Mouse (Mus musculus) neutrophil, adult 5-6 weeks (primary cell): Measurements from ENCODE around the gene Tyrp1. TPM values are rescaled to one million over a fixed set of nuclear protein-coding genes. Genes with fewer than 3 reads are reported as not detected.

ENCODE experiments used
- ATAC-seq: fragments of 151-379, 151-347 bp; 2 replicates; pipeline ENCODE4 v1.8.0; 2017; ENCODE audit warnings: mild to moderate bottlenecking, moderate TSS enrichment; ENCODE audit not compliant: insufficient number of reproducible peaks, poor library complexity, low FRiP score, severe bottlenecking; ENCODE audit errors: extremely low read depth
- total RNA-seq: library from RNA; stranded (forward); fragments of 200-1000 nt; gene quantifications from 2 replicates; pipeline ENCODE4 v1.2.3, GENCODE M21; 2017

The Tyrp1 gene
- not detected in 2 replicates for total RNA-seq

DNA sequence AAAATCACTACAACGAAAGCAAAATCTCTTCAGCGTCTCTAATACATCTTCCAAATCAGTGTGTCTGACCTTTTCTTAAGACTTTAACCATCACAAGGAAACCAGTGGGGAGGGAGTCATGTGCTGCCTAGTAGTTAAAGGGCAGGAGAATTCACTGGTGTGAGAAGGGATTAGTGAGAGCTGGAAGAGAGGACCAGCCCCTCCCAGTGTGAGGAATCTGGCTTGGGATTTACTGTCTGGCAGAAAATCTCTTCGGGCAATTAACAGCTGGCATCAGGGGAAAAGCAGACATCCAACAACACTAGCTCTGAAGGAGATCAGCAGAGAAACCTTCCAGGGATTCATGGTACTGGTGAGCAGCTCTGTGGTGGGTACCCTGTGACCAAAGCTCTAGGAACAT, at the start of gene Tyrp1:
TSS of gene Tyrp1 (plus strand) at position 74 of the 400 bp plus-strand sequence.
- ATAC-seq = no peak

DNA sequence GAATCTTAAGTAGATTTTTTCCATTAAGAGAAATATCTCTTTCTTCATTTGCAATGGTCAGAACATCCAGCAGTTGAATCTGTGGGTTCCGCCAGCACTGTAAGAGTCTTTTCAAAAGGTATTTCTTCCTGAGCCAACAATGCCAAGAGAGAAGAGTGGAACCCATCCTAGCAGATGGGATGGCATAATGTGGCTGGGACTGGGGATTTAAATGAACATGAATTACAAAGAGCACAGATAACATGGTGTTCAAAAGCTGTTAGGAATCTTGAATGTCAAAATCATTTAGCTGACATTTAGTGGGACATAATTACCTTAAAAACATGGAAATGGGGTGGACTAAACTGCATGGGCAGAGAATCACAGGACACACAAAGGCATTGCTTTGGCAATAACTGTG, 45.6 kb upstream of the Tyrp1 start:
- no peak for ATAC-seq

DNA sequence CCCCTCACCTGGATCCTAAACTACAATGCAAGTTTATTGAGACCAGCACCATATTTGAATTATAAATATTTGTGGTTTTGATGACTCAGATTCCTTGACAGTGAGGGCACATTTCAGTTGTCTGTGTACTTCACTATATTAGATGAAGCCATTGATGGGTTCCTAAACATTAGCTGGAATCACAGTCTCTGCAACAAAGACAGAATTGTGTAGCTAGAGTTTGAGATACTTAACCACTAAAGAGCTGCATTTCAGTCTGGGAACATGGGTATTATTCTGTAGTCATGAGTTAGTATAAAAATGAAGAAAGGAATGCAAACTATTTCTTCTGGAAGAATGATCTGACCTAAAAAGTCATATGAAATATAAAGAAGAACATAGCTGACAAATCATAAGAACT, 14.4 kb upstream of the Tyrp1 start:
- no peak for ATAC-seq

DNA sequence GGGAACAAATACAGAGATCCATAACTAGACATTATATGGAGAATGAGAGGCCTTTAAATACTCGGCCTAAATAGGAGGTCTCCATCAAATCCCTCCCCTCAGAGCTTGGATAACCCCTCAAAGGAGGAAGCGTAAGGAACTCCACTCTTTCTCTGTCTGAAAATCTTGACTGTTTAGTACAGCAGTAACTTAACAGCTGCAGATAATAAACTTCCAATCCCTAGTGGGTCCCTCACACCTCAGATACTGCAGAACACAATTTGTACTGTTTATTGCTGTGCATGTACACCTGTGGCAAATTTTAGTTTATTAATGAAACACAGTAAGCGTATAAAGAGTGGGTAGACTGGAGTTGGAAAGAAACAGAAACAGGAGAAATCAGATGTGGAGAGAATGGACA, 12.0 kb upstream of the Tyrp1 start:
- no peak for ATAC-seq

DNA sequence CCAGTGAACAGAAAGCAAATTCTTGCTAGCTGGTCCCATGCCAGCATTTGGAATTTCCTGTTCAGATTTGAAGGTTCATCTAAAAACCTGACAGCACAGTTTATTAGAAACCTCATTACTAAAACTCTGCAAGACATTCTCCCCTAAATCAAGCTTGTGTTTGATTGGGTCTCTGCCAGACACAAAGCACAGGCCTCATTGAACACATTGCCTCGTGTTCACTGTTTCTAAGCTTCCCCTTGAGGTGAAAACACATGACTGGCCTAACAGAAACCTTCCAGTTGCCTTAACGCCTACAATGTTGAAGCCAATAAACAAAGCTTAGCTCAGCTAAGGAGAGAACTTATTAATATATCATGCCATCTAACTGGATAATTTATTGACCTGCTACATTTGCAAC, 5.7 kb upstream of the Tyrp1 start:
- no peak for ATAC-seq

DNA sequence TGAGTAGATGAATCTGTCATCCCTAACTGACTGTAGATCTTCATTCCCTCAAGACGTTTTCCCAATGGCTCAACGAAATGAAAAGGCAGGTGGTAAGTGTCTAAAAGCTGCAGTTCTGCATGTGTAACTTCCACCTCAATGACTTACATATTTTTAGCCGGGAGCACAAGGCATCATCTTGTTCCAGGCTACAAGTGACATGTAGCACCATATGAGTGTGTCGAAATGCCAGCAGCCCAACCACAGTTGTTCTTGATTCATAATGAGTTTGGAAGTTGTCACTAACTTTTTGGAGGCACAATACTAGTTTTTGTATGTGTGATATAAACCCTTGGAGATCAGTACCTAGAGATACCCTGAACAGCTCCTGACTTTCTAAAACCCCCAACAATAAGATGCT, 5.4 kb downstream of the Tyrp1 start:
- ATAC-seq = no peak

DNA sequence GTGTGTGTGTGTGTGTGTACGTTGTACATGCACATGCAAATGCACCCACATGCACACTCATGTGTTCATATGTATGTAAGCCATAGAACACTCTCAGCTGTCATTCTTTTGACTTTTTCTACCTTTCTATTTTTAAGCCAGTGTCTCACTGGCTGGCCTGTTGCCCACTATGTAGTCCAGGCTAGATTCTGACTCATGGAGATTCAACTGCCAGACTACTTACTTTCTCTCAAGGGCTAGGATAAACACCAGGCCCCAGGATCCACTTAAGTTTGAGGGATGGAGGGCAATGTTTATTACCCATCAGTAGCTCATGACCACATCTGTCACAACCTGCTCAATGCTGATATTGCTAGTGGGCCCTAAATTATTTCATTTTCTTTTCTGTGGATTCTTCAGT, 8.1 kb downstream of the Tyrp1 start:
- no peak for ATAC-seq

DNA sequence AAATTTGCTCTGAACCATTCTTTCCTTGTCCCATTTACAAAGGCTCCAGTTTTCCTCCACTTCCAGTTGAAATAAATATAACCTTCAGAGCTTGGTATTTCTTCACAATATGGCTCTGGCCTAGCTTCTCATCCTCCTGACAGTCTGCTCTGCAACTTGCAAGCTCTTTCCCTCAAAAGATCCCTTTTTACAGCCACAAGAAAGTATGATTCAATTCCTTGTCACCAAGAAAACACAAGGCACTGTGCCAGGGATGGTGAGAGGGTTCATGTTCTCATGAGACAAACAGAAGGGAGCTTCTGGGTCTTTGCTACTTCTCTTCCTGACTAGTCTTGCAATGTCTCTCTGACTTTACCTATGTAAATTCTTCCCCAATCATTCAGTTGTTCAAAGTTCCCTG, 9.8 kb downstream of the Tyrp1 start:
- ATAC-seq = no peak

DNA sequence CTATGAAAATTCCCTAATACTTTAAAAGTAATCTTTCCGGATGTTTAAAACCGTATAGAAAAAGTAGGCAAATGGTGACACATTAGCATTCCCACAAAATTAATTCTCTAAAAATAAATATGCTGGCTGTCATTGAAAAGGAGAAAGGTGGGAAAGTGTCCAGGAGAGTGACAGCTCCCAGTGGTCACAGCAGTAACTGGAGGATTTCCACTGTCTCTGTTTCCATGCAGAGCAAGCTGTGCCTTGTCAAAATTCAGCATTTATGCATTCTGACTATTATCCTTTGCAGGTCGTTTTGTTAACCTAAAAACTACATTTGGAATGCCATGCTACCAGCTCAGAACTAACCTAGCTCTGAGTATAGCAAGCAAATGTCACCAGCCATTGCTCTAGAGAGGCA, 12.1 kb downstream of the Tyrp1 start:
- ATAC-seq = no peak

DNA sequence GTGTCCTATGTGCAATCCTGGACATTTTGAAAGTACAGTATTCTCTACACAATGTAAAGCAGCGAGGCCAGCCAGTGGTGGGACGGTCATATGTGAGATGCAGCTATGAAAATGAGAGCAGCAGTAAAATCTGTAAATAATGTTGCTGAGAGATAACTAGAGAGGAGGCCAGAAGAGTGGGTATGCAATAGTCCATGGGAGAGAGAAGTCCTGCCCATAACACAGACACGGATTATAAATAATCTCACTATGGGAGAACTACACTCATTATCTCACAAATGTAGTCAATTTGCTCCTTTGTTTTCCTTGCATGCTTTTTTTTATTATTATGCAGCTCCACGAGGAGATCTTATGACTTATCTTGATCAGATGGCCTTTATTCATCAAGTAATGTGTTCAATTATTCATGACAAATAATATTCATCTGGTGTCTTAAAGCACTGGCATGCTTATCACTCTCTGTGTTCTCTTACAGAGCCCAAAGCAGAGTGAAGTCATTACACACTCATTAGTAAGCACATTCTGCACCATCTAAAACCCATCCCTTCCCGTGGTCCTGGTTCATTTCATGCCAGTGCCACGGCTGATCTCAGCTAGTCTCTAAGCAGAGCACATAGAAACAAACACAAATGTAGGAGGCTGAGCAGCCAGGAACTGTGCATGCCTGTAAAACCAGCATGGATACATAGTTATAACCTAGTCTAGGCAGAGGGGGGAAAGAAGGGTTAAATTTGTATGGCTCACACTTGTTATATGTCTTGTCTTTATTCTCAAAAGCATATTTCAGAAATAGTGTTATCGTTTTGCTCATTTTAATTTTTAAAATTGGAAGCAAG, 18.9 kb downstream of the Tyrp1 start:
- no peak for ATAC-seq

DNA sequence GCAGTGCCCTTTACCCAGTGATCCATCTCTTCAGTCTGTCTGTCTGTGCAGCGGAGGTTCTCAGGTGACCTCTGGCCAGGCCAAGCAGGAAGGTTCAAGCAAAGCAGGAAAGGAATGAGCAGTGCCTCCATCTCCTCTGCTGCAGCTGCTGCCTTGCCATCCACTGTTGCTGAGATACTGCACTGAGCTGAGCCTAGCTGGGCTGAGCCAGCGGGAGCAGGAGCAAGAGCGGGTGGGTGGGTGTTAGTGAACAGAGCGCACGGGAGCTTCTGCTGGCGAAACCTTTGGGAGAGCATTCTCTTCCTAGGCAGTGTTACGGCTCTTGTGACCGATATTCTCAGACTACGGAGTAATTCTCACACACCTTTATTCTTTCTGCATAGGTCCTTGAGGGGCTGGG, 21.6 kb downstream of the Tyrp1 start:
- ATAC-seq = no peak

DNA sequence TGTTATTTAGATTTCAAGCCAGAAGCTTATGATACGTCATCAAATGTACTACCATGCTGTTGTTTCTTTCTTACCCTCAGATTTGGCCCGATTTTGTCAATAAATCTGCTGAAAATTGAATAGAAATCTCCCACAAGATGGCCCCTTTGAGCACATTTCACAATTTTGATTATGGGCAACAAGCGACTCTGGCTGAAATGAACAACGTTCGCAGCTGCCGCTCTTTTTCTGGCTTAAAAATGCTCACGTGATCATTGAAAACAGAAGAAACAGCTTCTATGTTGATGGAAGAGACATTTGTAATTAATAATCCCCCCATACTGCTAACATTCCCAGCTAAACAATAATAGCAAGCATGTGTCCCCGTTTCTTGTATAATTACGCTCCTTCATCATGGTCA, 29.0 kb downstream of the Tyrp1 start:
- no peak for ATAC-seq

DNA sequence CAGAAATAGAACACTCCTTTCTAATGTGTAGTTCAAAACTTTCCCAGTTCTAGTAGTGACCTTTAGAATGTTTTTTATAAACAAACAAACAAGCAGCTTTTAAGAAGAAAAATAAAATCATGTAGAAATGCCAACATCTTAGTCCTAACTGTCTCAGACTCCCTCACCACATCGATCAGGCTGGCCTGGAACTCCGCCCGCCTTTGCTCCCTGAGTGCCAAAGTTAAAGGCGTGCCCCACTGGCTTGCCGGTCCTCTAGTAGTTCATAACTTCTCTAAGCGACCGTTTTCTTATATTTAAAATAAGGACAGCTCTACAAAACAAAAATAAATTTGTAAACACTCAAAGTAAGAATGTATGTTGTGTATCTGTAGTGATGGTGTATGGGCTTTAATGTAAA, 30.0 kb downstream of the Tyrp1 start:
- ATAC-seq = no peak

DNA sequence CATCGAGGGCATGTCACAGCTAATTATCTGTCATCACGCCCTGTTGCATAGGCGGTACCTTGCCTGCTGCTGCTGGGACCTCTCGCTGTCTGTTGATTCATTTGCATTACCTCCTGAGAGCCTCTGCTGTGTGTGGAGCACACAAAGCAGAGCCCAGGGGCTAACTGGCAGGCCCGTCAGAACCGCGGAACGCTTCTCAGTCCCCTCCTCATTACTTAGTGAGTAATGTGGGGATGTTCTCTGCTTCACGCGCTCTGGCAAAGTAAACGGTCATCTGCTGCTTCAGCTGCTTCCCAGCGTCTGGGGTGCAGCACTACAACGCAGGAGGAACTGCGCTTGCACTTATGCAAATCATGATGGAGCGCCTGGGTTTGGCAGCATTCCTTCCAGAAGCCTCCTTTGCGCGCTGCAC, 30.6 kb downstream of the Tyrp1 start:
- no peak for ATAC-seq

DNA sequence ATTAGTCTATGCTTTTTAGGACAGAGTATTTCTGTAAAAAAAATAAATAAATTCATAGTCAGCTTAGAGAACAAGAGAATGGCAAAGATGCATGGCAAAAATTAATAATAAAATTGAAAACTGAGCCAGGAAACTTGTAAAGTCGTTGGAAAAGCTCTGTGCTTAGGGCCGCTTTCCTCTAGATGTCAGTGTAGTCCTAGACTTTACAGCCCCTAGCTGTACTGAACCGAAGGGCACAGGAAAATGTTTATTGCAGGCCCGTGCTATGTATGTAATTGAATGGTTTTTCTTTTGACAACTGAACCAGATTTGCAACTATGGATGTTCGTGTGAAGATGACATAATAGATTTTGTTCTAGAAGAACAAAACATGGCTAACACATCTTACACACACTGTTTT, 32.1 kb downstream of the Tyrp1 start:
- ATAC-seq = no peak

DNA sequence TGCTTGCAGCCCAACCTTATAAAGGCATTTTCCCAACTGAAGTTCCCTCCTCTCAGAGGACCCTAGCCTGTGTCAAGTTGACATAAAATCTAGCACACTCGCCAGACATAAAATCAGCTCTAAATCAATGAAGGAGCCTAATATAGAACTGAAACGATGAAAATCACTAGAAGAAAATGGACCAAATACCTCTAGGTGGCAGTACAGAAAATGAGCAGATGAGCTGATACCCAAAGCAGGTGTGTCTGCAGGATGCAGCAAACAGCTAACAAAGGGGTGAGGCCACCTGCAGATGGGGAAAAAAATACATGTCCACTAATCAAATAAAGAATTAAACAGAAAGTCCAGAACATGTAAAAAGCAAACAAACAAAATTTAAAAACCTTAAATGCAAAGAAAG, 35.7 kb downstream of the Tyrp1 start:
- ATAC-seq = no peak

DNA sequence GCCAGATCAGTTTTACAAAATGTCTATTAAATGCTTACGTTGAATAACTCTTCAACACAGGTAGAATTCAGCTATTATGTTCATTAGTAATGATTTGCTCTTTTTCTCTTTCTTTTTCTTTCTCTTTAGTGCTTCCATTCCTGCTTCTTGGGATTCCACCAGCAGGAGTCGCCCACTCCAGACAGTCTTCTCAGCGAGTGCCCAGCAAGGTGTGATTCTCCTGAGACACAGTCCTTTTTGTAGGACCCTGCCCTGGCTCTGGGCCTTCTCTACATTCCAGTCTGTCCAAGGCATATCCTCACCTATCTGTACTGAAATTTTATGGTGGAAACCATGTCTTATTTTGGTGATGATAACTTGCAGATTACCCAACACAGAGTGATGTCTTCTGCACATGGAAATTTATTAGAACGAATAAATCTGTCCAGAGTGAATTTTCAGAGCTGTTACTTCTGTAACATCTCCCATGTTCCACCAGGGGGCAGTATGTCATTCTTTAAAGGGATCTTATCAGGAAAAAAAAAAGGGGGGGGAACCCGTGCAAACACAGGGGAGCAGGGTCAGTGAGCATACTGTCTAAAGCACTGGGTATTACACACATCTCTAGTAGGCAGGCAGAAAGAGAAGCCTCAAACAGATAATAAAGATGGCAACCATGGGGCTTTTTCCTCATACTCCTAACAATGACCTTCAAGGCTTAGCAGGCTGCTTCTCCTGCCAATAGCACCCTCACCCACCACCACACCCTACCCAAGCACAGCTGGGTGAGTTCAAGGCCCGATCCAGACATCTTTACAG, 39.1 kb downstream of the Tyrp1 start:
- ATAC-seq = no peak

DNA sequence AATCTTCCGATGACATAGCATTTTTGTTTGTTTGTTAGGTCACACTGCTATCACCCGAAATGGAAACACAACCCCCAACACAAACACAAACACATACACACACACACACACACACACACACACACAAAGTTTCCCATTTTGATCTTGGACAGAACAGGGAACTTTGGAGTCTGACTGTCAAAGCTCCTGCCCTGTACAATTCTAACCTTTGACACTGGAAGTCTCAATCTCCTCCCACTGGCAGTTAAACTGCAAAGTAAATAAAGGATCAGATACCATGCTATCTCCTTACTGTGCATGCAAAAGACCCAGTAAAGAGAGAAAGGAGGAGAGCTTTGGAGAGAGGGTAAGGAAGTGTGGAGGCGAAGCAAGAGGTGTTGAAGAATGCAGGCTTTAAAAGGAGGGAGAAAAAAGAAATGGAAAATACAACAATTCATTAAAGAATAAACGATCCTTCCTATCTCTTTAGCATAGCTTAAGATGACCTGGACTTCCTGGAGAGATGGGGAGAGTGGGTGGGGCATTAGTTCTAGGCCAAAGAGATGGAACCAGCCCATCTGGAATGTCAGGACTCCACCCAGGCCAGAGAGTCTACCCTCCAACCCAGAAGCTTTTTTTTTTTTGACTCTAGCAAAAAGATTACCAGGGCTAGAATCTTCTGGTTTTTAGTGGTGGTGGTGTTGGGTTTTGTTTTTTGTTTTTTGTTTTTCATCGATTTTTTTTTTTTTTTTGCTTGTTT, 40.4 kb downstream of the Tyrp1 start:
- no peak for ATAC-seq

DNA sequence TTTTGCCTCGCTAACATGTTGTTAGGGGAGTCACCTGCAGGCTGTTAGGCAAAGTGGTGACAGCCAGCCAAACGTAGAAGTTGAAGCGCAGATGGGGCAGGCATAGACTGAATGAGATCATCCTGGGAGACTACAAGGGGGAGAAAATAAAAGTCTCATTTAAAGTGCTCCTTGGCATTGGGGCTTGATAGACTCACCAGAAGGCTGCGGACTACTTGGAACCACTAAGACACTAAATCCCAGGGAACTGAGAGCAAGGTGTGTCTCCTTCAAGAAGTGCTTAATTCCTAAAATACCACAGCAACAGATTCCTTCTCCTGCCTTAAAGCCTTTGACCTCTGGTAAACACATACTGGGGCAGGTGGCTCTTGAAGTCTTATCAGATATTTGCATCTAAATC, 41.1 kb downstream of the Tyrp1 start:
- ATAC-seq = no peak
